Mouse (Mus musculus) mesoderm, embryonic 11.5 days (tissue): ENCODE measurements at regions not wholly inside any gene's neighbourhood (a gene's known extent, or its start where the extent isn't known, plus 50 kb on each side); places are given as distances from the start of the nearest gene placed in this dataset.

Experiments used
- DNase-seq: peaks from one replicate; pipeline ENCODE4 v3.0.0-alpha.2; 2012; ENCODE audit warnings: low read depth, low spot score

DNA sequence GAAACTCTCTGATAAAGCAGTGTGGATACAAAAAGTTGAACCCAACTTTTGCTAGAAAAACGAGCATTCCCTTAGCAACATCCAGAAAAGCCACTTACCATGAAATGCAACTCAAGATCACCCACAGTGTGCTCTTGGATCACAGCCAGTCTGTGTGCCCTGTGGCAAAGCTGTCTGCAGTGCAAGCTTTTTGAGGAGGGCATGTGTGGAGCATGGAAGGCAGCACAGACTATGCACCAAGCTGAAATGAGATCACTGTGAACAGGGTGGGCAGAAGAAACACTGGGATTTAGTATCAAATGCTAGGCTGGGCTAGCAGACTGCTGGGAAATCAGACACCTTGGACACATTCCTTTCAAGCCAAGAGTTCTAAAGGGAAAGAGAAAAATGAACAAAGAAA, 162.4 kb downstream of the Sim1 start:
- no peak for DNase-seq

GRCm38 (mm10) chr10:51058333-51058732, 163.8 kb downstream of the Sim1 start:
- DNase-seq = no peak

DNA sequence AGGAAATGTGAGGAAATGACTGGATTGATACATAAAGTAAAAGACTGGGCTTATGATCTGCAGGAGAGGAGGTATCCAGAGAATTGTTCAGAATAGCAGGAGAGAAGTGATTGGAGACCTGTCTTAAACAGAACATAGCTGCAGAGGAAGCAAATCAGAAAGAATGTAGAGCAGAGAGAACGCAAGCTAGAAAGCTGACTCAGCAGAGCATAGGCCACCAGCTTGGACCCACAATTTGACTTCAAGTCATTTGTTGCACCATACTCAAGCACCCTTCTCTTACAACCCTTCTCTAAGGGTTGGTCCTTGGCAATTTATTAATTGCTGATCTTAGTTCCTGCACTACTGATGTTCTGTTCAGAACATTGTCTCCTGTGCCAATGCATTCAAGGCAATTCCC, 207.0 kb downstream of the Sim1 start:
- DNase-seq = no peak

GRCm38 (mm10) chr10:51151833-51152232, 257.3 kb downstream of the Sim1 start:
- no peak for DNase-seq

DNA sequence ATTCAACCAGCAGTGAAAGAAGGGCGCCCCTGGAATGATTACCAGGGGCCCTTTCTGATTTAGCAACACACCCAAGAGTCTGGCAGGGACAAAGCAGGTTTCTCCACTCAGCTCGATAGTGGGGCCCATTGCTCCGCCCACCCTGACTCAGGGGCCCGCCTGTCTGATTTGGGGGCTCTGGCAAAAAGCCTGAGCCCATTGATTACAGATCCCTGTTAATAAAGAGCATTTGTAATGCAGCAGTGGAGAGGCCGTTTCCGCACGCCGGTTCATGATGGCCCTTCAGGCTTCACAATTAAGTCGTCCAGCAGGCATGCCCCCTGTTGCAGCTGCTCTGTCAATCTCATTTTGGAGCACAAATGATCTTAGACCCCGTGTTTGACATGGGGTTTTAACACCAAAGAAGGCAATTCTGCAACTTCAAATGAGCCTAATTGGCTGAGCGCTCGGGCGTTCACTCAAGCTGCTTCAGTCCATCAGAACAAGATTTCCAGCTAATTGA, 259.0 kb downstream of the Sim1 start:
- peak; percentile 49 for DNase-seq

DNA sequence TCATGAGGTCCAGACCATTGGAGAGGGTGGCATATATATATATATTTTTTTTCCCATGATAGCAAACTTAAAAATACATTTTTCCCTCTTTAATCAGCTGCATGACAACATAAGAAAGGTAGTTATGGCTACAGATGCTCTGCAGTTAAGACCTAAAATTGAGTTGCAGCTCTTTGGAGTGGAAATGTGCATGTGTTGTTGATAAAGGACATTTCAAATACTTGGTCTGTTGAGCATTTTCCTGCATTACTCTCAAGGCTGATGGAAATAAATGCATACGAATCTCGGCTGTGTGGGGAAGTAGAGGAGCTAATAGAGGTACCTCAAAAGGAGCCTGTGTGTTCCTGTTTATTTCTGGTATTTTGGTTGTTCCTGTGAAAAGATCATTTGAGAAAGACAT, 259.5 kb downstream of the Sim1 start:
- DNase-seq = no peak

DNA sequence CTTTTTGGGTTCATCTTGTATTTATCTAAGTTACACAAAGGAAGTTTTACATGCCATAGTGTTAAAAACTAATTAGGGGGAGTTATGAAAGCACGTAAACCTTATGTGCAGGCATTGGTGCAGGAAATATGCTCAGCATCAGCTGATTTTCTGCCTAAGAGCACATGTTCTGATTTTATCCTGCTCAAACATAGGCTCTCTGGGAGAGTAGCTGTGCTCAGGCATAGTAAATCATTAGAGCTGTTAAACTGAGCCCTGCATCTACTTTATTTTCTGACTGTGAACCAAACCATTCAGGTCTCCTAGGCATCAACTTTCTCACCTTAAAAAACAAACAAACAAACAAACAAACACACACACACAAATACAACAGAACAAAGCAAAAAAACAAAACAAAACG, 260.2 kb downstream of the Sim1 start:
- DNase-seq = no peak

DNA sequence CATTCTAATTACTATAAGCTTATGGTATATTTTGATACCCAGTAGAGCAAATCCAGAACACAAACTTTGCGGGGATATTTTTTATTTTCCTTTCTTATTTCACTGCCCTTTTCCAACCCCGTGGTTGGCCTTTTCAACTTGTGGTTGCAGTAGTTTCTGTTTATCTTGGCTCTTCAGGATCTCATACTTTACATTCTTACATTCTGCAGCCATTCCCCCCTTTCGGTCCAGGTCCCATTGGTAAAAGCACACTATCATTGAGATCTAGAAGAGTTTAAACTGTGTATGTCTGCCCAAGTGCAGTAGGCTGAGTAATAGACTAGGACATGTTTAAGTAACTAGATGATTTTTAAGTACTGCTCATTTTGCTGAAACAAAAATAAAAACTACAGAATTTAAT, 279.1 kb downstream of the Sim1 start:
- no peak for DNase-seq

DNA sequence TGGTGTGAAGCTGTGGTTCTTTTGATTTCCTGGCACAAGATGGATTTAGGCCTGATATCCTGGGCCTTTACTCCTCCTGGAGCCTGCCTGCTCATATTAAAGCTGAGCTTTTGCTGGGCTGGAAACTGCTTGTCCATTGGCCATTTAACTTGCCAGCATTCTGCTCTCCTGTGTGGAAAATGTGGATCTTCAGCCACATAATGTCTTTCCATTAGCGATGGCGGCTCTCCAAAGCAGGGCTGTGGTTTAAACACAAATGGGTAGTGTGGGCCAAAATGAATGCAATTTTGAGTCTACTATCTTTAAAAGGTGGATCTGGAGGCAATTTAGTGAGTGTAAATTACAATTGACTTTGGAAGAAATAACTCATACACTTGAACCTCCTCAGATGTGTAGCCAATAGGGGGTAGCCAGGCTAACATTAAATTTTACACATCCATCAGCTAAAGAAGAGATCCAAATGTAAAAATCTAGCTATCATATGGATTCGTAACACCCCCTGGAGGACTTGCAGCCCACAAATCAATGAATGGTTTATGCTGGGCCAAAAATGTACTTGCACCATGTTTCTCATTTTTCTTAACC, 281.5 kb downstream of the Sim1 start:
- no peak for DNase-seq

- DNase-seq = no peak
These were observed 282.1 kb downstream of the Sim1 start for GRCm38 (mm10) chr10:51176692-51177091.

DNA sequence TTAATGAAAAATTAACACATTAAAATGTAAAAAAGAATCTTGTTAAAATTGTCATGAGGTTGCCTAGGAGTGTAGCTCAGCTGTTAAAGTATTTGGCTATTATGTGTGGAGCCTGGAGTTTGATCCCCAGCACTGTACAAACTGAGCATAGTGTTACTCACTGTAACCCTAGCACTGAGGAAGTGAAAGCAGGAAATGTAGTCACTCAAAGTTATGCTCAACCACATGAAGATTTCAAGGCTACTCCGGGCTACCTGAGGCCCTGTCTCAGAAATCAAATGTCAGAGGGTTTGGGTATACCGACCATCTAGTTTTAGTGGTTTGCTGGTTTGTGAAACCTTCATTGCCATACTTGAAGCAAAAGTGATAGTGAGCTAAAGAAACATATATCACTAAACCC, 287.2 kb downstream of the Sim1 start:
- no peak for DNase-seq

DNA sequence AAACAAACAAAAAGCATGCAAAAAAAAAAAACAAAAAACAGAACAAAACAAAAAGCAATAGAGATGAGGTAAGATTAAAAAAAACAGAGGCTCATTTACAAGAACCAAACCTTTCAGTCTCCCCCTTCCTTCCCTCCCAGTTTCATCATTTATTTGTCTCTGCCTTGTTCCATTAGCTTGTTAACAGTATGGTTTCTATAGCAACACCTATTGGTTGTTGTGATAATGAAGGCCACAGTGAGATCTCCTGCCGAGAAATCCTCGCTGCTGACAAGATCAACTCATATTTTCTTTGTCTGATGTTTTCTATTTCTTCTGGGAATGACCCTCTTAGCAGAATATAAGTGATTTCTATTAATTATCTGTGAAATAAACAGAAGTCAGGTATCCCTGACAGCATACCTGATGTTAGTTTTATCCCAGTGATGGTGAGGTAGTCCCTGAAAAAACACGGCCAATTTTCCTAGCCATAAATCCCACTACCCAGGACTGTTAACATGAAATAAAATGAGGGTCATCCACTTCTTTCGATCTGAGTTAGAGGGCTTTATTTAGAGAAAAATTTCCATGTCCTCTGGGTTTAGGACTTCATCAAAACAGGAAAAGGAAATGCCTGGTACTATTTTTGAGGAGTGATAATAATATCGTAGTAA, 288.9 kb upstream of the Gm49339 start:
- DNase-seq = no peak

DNA sequence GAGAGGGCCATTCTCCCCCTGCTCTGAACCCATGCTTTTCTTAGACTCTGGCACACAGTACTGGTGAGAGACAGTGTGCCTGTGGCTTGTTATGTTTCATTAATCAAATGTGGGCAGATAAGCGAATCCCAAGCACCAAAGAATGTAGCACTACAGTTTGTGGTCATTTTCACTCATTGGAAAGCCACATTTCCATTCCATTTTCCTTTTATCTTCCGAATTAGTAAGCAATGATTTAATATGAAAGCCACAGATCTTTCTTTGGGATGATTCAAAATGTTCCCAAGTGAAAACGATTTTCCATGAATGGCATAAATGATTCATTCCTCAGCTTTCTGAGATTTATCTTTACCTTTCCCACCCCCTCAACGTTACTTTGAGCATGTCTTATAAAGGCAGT, 260.9 kb upstream of the Gm49339 start:
- no peak for DNase-seq

- DNase-seq = peak; percentile 60
These were observed 246.8 kb upstream of the Gm49339 start for GRCm38 (mm10) chr10:51233592-51233991.

DNA sequence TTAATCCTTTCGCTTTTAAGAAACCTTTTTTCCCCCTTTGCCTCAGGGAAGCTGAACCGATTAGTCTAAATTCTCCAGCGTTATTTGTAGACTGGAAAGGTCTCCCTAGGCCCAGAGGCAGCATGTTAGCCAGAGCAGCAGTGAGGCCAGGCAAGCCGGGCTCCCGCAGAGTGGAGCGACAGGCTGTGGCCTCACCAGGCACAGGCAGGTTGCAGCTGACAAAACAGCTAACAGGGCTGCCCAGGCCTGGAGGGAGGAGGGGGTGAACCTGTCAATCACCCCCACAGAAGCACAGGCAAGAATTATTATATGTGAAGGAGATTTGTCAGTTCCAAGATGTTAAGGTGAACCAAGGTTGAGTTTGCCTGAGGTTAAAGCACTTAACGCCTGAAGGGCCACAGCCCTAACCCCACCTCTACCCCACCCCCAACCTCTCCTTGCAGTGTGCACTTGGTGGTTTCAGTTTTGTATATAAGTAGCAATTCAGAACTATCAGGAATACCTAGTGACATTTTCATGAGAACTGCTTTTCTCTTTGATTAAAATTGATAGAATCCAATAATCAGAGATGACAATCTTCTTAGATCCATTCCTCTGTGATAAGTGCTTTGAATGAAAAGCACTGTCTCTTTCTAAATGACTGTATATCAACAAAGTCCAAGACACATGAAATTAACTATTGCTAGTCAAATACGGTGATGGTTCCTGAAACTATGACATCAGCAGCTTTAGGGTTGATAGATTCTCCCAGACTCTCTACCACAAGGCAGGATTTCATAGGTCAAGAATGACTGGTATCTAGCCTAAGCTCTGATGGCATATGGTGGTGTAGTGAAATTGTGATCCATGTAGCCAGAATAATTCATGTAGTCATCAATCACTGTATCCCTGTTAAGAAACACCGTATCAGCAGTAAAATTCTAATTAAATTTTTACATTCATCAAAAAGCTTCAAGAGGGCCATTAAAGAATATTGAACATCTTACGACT, 244.5 kb upstream of the Gm49339 start:
- peak; percentile 65 for DNase-seq

GRCm38 (mm10) chr10:51238103-51238502, 242.3 kb upstream of the Gm49339 start:
- DNase-seq = no peak

DNA sequence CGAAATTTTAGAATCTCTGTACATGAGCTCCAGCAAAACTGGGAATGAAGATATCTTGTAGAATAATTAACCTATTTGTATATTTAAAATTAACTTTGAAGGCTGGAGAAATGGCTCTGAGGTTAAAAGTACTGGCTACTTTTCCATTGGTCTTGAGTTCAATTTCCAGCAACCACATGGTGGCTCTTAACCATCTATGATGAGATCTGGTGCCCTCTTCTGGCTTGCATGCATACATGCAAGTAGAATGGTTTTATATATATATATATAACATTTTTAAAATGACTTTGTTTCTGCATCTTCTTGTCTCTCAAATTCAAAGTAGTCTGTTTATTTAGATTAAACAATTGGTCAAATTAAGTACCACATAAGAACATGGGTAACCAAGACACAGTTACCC, 227.0 kb upstream of the Gm49339 start:
- DNase-seq = no peak

- peak; percentile 78 for DNase-seq
These were observed 222.8 kb upstream of the Gm49339 start for GRCm38 (mm10) chr10:51257587-51258049.

- peak; percentile 48 for DNase-seq
These were observed 209.0 kb upstream of the Gm49339 start for GRCm38 (mm10) chr10:51271364-51271763.

DNA sequence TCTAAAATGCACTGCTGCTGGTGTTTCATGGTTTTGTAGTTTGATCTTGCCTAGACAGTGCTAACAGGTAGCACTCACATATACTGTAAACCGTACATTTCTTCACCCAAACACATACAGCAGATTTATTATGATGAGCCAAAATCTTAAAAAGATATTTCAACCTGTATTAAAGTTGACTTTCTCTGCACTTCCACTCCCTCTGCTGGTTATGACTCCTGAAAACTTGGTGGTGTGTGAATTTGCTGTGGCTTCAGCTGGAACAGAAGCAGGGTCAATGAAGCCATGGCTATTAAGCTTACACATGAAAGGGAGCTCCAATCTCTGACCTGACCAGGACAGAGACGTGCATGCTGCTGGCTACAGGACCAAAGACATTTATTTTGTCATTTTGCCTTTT, 202.2 kb upstream of the Gm49339 start:
- no peak for DNase-seq

DNA sequence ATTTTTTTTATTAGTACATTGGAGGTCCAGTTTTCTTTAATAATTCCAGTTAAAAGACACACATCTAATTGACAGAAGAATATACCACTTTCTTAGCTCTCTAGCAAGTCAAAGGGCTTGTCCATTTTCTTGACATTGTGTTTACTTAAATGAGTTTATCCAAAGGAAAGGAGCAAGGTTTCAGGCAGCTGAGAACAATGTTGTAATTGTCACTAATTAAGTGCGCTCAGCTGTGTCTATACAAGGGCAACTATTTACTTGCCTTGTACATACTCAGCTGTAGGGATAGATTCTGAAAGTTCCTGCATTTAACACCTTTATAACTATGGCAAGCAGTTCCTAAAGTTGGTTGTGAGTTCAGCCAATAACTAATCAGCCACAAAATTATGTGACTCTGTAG, 198.0 kb upstream of the Gm49339 start:
- DNase-seq = no peak

DNA sequence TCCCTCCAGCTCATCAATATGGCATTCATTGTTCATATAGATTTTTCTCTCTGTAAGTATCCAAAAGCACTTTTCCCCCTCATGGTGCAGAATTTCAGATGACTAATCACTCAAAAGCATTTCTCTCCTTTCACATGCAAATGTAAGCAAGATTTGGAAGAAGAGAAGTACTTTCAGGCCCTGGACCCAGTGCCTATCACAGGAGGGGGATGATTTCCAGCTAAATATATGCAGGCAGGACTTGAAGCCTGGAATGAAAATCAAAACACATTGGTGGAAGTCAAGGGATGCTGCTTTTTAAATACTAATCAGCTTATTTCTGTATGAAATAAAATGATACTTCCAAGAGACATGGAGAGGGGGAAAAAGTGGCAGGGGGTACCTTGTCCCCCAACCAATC, 195.9 kb upstream of the Gm49339 start:
- no peak for DNase-seq
